Mouse (Mus musculus) cortical plate, adult 2 months (tissue): ENCODE results near the gene Gm49396.

Experiments
- CTCF ChIP-seq: fragments of 200-500 bp; IDR thresholded peaks from 2 replicates; pipeline ENCODE4 v1.5.1; 2011; ENCODE audit warnings: mild to moderate bottlenecking, control low read depth, low read length; ENCODE audit not compliant: insufficient read depth; ENCODE audit errors: extremely low read depth
- POLR2A ChIP-seq: fragments of 200-500 bp; IDR thresholded peaks from 2 replicates; pipeline ENCODE4 v1.6.1; 2011; ENCODE audit warnings: mild to moderate bottlenecking, low read length, control low read depth; ENCODE audit not compliant: insufficient read depth; ENCODE audit errors: extremely low read depth

GRCm38 (mm10) chr7:30534633-30535577 lies 28.2 kb upstream of the Gm49396 start, which contains the start of gene Arhgap33:
- TF ChIP-seq CTCF: no peak
- TF ChIP-seq POLR2A: peak; percentile 59; the same call in 1 of the 2 replicates
